Mouse (Mus musculus) myocyte (in vitro differentiated cells): ENCODE results near the gene Sim1. TPM values are rescaled to one million over a fixed set of nuclear protein-coding genes. Genes with fewer than 3 reads are reported as not detected.

Source experiments
- H3K27me3 ChIP-seq: one replicate; pipeline ENCODE4 v1.6.1; 2011; ENCODE audit not compliant: control insufficient read depth, insufficient read depth, insufficient read length
- H3K36me3 ChIP-seq: one replicate; pipeline ENCODE4 v1.6.1; 2011; ENCODE audit not compliant: control insufficient read depth, insufficient read depth
- H3K4me2 ChIP-seq: one replicate; pipeline ENCODE4 v1.6.1; 2011; ENCODE audit warnings: low read depth, control low read depth
- H3K4me3 ChIP-seq: one replicate; pipeline ENCODE4 v1.5.1; 2011; ENCODE audit warnings: mild to moderate bottlenecking, control low read depth, moderate library complexity
- H3K79me2 ChIP-seq: one replicate; pipeline ENCODE4 v1.6.1; 2011; ENCODE audit not compliant: control insufficient read depth, insufficient read depth
- H3ac ChIP-seq: one replicate; pipeline ENCODE4 v1.6.1; 2011; ENCODE audit not compliant: control insufficient read depth, insufficient read length
- CEBPB ChIP-seq: IDR thresholded peaks from 2 replicates; pipeline ENCODE4 v1.6.1; 2011; ENCODE audit warnings: mild to moderate bottlenecking, moderate library complexity; ENCODE audit not compliant: poor library complexity, insufficient read depth, severe bottlenecking
- E2F4 ChIP-seq: IDR thresholded peaks from one replicate; pipeline ENCODE4 v1.6.1; 2011; ENCODE audit warnings: mild to moderate bottlenecking, control low read depth, moderate library complexity; ENCODE audit not compliant: insufficient read depth
- MAX ChIP-seq: IDR thresholded peaks from one replicate; pipeline ENCODE4 v1.6.1; 2011; ENCODE audit warnings: low read depth, mild to moderate bottlenecking, control low read depth
- MYOD1 ChIP-seq, 3 experiments: IDR thresholded peaks; one replicate each; pipeline ENCODE4 v1.6.1; 2011; ENCODE audit warnings: control low read depth in 2 of 3, low read depth in 2 of 3, mild to moderate bottlenecking in 2 of 3, moderate library complexity in 1 of 3; ENCODE audit not compliant: insufficient read length in 2 of 3, control insufficient read depth in 1 of 3
- MYOG ChIP-seq, 3 experiments: IDR thresholded peaks; one replicate each; pipeline ENCODE4 v1.6.1; 2011; ENCODE audit warnings: control low read depth in 2 of 3, low read depth in 2 of 3, mild to moderate bottlenecking in 2 of 3; ENCODE audit not compliant: insufficient read length in 2 of 3, control insufficient read depth in 1 of 3, insufficient read depth in 1 of 3
- POLR2A ChIP-seq: IDR thresholded peaks from one replicate; pipeline ENCODE4 v1.6.1; 2011; ENCODE audit warnings: low read depth, mild to moderate bottlenecking, control low read depth, moderate library complexity; ENCODE audit not compliant: insufficient read length
- POLR2AphosphoS2 ChIP-seq: IDR thresholded peaks from one replicate; pipeline ENCODE4 v1.6.1; 2011; ENCODE audit warnings: low read depth, control low read depth; ENCODE audit not compliant: insufficient read length
- REST ChIP-seq: IDR thresholded peaks from one replicate; pipeline ENCODE4 v1.6.1; 2011; ENCODE audit warnings: mild to moderate bottlenecking, control low read depth, moderate library complexity; ENCODE audit not compliant: insufficient read depth, insufficient read length
- SRF ChIP-seq: IDR thresholded peaks from one replicate; pipeline ENCODE4 v1.6.1; 2011; ENCODE audit warnings: low read depth; ENCODE audit not compliant: control insufficient read depth, insufficient read length
- TCF12 ChIP-seq: IDR thresholded peaks from one replicate; pipeline ENCODE4 v1.6.1; 2011; ENCODE audit warnings: mild to moderate bottlenecking, control low read depth; ENCODE audit not compliant: poor library complexity, insufficient read depth, severe bottlenecking
- TCF3 ChIP-seq: IDR thresholded peaks from one replicate; pipeline ENCODE4 v1.6.1; 2011; ENCODE audit warnings: low read depth, control low read depth; ENCODE audit not compliant: insufficient read length
- USF1 ChIP-seq: IDR thresholded peaks from one replicate; pipeline ENCODE4 v1.6.1; 2011; ENCODE audit warnings: low read depth, mild to moderate bottlenecking, control low read depth, moderate library complexity
- polyA plus RNA-seq: library from polyadenylated mRNA; unstranded; fragments of >200 nt; fragmentation: generic; extraction: Trizol; gene quantifications from one replicate; pipeline ENCODE4 v1.2.1, GENCODE M21; 2012; ENCODE audit warnings: missing spikeins

Gene Sim1
- polyA plus RNA-seq, 1 experiment = 0.04 TPM

DNA sequence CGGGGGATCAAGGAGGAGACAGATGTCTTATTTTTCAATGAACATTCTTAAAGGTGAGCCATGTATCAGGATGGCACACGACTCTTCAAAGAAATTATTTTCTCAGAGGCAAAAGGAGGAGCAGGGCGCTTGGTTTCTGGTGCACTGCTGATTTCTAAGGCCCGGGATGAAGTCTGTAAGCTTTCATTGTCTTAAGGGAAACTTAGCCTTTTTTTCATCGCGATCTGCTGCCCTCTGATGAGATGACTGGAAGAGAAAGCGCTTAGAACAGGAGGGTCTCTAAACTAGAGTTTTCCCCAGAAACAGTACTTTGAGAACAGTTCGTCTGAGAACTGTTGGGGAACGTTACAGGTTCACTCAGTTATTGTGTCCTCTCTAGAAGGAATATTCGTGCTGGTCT, 1.0 kb upstream of the Sim1 start:
- Histone ChIP-seq H3K36me3 (no peaks in the 10 kb centered on the region), H3K4me3 (no peak overlapping the region), H3K27me3 (no peaks in the 10 kb centered on the region), H3ac (no peak overlapping the region), H3K4me2 (no peak overlapping the region), H3K79me2 (no peaks in the 10 kb centered on the region)
- no peak for TF ChIP-seq POLR2A
- no peak for TF ChIP-seq TCF3
- no peak for TF ChIP-seq TCF12
- TF ChIP-seq POLR2AphosphoS2 = no peak
- no peak for TF ChIP-seq MYOD1 (IDR thresholded peaks at IDR 0.05; ENCODE audit: control insufficient read depth in 1 of 3, insufficient read length in 2 of 3, low read depth in 2 of 3)
- TF ChIP-seq MYOG (IDR thresholded peaks at IDR 0.05; ENCODE audit: control insufficient read depth in 1 of 3, insufficient read depth in 1 of 3, insufficient read length in 2 of 3, low read depth in 2 of 3) = no peak

DNA sequence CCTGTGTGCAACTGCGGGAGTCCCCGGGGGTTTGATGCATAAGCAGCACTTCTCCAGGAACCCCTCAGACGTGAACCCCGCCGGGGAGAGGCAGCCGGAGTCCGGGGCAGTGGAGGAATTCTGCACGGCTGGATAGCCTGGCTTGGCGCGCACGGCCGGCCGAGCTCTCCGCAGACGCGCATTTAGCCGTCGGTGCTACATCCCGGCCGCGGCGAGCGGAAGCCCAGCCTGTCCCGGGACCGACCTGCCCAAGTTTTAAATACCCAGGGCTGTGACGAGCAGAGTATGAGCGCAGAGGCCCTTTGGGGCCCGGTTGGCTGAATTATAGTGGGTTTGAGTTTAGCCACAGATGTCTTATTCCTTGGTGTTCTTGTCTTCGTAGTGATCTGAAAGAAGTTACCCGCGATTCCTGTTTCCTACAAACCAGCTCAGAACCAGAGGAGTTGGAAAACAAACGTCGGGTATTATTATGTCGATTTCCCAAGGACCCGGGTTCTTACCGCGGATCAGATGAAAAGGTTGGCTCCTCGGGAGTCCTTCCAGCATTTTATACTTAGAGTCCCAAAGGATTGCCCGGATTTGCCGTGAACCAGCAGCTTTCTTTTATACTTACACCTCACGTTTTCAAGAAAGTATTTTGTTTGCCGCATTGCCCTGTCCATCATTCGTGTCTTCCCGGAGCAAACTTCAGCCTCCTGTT, 687 bp downstream of the Sim1 start:
- H3K4me2 ChIP-seq = no peak overlapping the region
- H3K79me2 ChIP-seq = no peaks in the 10 kb centered on the region
- TF ChIP-seq TCF3 (no peak), REST (no peak), TCF12 (no peak), CEBPB (no peak), MAX (no peak), USF1 (no peak), MYOG (IDR thresholded peaks at IDR 0.05; ENCODE audit: control insufficient read depth in 1 of 3, insufficient read depth in 1 of 3, insufficient read length in 2 of 3, low read depth in 2 of 3) (no peak), POLR2A (no peak), POLR2AphosphoS2 (no peak), E2F4 (no peak)
- H3K27me3 ChIP-seq = no peaks in the 10 kb centered on the region
- H3ac ChIP-seq = no peak overlapping the region
- H3K36me3 ChIP-seq = no peaks in the 10 kb centered on the region
- H3K4me3 ChIP-seq = no peak overlapping the region

DNA sequence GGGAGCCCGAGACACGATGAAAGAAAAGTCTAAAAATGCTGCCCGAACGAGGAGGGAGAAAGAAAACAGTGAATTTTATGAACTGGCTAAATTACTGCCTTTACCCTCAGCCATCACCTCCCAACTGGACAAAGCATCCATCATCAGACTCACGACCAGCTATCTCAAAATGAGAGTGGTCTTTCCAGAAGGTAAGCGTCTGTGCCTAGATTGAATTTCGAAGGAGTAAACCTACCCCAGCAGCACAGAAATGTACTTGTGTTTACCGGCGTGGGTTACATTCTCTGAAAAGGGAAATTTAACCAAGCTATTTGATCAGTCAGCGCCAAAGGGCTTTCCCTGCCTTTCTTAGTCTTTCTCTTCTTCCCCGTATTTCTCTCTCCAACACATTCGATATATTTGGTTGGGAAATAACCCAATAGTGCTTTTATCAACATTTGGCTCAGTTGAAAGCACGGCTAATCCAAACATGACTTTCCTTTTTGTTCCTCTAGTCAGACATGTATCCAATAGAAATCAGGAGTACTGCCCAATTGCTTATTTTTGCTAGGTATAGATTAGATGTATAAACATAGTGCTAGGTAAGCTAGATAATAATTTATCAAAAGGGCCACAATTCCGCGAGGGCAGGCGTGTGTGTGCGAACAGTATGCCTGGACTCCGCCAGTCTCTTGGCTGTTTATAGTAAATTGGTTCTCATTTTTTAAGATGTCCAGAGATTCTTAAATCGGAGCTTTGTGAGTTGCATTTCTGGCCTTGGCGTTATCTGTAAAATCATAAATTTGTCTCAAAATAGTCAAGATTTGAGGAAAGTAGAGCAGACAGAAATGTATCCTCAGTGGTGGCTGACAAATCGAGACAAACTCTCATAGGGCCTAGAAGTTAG, 1.6 kb downstream of the Sim1 start:
- TF ChIP-seq USF1 (no peak), POLR2A (no peak), MAX (no peak), REST (no peak), MYOD1 (IDR thresholded peaks at IDR 0.05; ENCODE audit: control insufficient read depth in 1 of 3, insufficient read length in 2 of 3, low read depth in 2 of 3) (no peak), SRF (no peak), CEBPB (no peak), TCF12 (no peak)
- Histone ChIP-seq H3K4me2 (no peak overlapping the region), H3K79me2 (no peaks in the 10 kb centered on the region), H3K36me3 (no peaks in the 10 kb centered on the region), H3ac (no peak overlapping the region), H3K4me3 (no peak overlapping the region), H3K27me3 (no peaks in the 10 kb centered on the region)

DNA sequence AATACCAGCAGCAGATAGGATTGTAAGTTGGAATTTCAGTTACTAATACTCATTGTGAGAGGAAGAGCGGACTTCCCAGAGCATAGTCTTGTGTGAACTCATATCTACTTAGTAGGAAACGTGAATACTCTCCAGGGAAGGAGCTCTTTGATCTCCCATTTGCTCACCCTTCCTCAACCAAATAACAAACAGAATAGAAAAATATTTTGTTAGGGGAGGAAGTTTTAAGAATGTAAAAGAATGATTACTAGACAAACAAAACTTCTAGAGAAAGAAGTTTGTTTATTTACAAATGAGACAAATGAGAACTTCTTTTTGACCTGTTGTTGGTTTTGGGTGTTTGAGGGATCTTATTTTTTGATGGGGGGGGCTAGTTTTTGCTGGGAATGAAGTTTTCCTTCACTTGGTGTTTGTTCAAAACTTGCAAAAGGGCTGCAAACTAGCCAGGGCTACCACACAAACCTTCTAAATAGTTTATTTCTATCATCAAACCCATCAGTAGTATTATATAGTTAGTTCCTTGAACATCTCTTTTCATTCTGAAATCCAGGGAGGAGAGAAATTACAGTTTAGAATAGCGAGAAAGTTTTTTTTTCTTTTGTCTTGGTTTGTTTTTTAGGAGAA, 2.3 kb downstream of the Sim1 start:
- no peaks in the 10 kb centered on the region for H3K27me3 ChIP-seq
- no peak overlapping the region for H3K4me3 ChIP-seq
- H3K79me2 ChIP-seq = no peaks in the 10 kb centered on the region
- TF ChIP-seq POLR2AphosphoS2 = no peak
- TF ChIP-seq TCF12 = no peak
- no peak for TF ChIP-seq MYOD1 (IDR thresholded peaks at IDR 0.05; ENCODE audit: control insufficient read depth in 1 of 3, insufficient read length in 2 of 3, low read depth in 2 of 3)
- no peak for TF ChIP-seq SRF
- TF ChIP-seq MAX = no peak
- no peak for TF ChIP-seq USF1
- no peak for TF ChIP-seq CEBPB
- TF ChIP-seq TCF3 = no peak
- H3K36me3 ChIP-seq = no peaks in the 10 kb centered on the region
- no peak overlapping the region for H3ac ChIP-seq
- H3K4me2 ChIP-seq = no peak overlapping the region
